Mouse (Mus musculus): Measurements from ENCODE around the gene Cd68. TPM values are rescaled to one million over a fixed set of nuclear protein-coding genes. Genes with fewer than 3 reads are reported as not detected.

Cd68 gene
- polyA plus RNA-seq (2017; shearing (Covaris generic)) = 10.0 TPM

GRCm38 (mm10) chr11:69665961-69666664 is at the start of gene Cd68:
Gene Cd68, minus strand, starts transcription at chr11:69666153.

GRCm38 (mm10) chr11:69695361-69696181 is 29.6 kb upstream of the Cd68 start, which contains the start of the genes Tnfsf12 and Tnfsfm13:
Gene Tnfsf12, minus strand, starts transcription at chr11:69695849.
Gene Tnfsfm13, minus strand, starts transcription at chr11:69696098.

DNA sequence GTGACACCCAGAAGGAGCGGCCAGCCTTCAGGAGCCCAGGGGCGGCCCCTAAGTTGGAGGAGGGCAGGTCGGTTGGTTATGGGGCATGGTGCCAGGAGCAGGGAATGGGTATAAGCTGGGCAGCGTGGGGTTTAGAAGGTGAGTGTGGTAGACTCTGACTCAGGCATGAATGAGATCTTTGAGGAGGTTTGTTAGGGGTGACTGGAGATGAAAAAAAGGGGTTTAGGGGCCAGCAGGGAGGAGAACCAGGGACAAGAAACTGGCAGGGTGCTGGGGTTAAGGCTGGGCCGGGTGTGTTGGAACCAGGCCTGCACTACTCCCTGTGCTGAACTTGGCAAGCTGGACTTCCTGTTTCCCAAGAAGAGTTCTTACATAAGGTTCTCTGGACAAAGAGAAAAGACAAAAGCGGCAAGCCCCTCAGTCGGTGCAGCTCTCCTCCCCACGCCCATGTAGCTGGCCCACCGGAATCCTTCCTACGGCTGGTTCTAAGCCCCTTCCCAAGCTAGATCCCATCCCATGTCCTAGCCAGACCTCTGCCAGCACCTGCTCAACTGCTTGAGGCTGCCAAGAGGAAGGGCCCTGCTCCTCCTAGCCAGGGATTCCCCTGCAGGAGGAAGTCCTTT is 19.7 kb upstream of the Cd68 start, which contains the start of gene Tnfsf13:
Tnfsf13 (minus strand) TSS at position 259 of the 623 bp plus-strand sequence.

GRCm38 (mm10) chr11:69681314-69682208 is 15.6 kb upstream of the Cd68 start, which contains the start of gene Senp3:
Gene Senp3, minus strand, starts transcription at chr11:69682084.

DNA sequence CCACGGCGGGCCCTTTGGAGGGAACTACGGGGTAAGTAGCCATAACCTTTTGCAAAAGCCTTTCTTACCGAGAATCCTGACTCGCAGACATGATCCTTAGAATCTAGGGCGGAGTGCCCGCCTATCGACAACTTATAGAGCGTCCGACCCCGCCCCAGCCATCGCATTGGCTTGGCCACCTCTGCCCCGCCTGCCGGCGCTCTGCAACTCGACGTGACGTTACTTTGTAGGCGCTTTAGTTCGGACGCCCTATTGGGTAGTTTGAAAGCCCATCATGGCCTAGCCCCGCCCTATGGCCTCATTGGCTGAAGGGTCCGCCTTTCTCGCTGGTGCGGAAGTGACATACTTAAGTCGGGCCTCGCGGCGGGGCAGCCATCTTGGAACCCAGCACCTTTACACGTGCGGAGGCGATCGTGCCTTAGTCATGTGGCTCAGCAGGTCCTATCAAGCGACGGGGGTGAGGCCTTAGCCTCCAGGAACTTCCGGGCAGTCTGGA is 6.3 kb upstream of the Cd68 start, which contains the start of gene Eif4a1:
Eif4a1 (minus strand) TSS at position 213 of the 496 bp plus-strand sequence.

DNA sequence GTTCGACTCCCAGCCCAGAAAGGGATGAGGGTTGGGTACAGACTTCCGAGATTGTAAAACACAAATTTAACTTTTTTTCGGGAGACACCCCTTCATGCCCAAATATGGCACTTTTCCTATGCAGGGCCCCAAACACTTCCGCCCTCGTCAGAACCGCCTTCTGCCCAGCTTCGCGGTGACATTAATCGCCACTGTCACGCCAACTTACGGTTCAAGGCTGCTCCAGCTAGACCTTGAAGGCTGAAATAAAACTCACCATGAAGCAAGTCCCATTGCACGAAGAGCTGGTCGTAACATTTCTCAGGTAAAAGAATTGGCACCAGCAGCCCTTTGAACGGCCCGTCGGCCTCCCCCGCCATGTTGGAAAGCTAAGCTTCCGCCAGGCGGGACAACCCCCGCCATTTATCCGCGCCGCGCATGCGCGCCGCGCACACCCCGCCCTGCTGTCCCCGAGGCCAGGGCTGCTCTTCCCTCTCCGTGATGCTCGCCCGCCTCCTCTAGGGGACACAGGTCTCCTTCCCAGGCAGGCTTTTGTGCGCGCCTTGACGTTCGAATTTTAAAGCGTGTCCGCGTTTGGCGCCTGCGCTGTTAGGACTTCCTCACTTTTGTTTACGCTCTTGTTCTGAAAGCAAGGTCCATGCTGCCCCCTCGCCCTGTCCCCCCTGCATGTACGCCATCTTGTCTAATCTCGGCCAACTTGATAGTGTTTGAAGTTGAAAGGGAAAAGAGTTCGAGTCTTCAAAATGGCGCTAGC is 3.6 kb downstream of the Cd68 start, which contains the start of gene Mpdu1:
Mpdu1 (minus strand) TSS at position 430 of the 754 bp plus-strand sequence.

DNA sequence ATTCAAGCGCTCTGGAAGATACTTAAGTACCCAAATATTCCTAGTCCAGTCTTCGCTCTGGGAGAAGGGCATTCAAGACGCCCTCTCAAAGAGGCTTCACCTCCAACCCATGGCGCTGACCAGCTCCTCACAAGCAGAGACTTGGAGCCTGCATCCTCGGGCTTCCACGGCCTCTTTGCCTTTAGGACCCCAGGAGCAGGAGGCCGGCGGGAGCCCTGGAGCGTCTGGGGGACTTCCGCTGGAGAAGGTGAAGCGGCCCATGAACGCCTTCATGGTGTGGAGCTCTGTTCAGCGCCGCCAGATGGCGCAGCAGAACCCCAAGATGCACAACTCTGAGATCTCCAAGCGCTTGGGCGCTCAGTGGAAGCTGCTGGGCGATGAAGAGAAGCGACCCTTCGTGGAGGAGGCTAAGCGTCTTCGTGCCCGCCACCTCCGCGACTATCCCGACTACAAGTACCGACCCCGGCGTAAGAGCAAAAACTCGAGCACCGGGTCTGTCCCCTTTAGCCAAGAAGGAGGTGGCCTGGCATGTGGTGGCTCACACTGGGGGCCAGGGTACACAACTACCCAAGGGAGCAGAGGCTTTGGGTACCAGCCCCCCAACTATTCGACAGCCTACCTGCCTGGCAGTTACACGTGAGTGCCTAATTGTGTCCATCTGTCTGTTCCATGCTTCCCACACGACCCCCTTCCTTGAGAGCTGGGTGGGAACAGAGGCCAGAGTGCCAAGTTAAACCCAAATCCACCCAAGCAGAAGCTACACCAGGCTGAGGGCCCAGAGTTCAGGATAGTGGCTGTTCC is 10.5 kb downstream of the Cd68 start, which contains the start of gene Sox15:
Sox15 (plus strand) TSS at position 51 of the 801 bp plus-strand sequence.

DNA sequence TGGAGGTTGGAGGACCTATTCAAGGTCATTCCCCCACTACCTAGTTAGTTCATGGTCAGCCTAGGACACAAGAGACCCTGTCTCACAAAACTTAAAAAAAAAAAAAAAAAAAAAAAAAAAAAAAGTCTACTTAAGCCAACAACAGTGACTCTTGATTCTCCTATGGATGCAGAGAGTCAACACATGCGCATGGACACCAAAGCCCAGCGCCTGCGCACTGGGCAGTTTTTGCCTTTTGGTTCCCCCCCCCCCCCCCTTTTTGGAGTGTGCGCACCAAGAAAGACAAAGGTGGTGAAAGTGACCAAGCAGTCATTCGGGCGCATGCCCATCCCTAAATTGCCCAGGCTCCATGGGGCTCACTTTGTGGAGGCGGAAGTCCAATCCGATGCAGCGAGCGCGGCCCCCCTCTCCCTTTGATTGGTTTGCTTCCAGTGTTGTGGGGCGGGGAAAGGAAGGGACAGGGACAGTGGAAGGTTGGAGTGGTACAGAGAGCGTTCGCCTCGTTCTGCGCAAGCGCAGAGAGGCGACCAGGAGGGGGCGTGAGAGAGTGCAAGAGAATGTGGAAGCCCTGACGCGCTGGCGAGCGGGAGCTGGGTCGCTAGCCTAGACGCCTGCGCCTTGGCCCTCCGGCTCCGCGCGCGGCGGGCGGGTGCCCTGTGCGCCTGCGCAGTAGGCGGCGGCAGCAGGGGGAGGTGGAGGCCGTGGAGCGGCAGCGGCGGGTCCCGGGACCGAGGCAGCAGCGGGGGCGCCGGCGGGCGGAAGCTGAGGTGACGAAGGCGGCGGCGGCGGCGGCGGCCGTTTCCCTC is 33.5 kb downstream of the Cd68 start, which contains the start of gene Fxr2:
Fxr2 (plus strand) TSS at position 707 of the 806 bp plus-strand sequence.

GRCm38 (mm10) chr11:69621571-69622268 is 44.2 kb downstream of the Cd68 start, which contains the start of gene Sat2:
Gene Sat2, plus strand, starts transcription at chr11:69622024.

GRCm38 (mm10) chr11:69617805-69618204 is 48.1 kb downstream of the Cd68 start, which contains the start of gene Shbg:
Gene Shbg, minus strand, starts transcription at chr11:69617905.

Other genes starting within 250 kb of the Cd68 start
- not detected for gene Dnah2, start 117.0 kb downstream of the Cd68 start, polyA plus RNA-seq (2017; shearing (Covaris generic))
- gene Efnb3, start 105.9 kb downstream of the Cd68 start, polyA plus RNA-seq (2017; shearing (Covaris generic)) = 0.50 TPM
- gene Wrap53, start 85.9 kb downstream of the Cd68 start, polyA plus RNA-seq (2017; shearing (Covaris generic)) = 34.5 TPM
- 251 TPM for gene Trp53, start 85.8 kb downstream of the Cd68 start, polyA plus RNA-seq (2017; shearing (Covaris generic))
- gene Atp1b2, start 60.2 kb downstream of the Cd68 start, polyA plus RNA-seq (2017; shearing (Covaris generic)) = not detected
- not detected for gene Shbg, start 48.2 kb downstream of the Cd68 start, polyA plus RNA-seq (2017; shearing (Covaris generic))
- gene Sat2, start 44.1 kb downstream of the Cd68 start, polyA plus RNA-seq (2017; shearing (Covaris generic)) = not detected
- gene Fxr2, start 33.2 kb downstream of the Cd68 start, polyA plus RNA-seq (2017; shearing (Covaris generic)) = 8.7 TPM
- not detected for gene Sox15, start 10.8 kb downstream of the Cd68 start, polyA plus RNA-seq (2017; shearing (Covaris generic))
- gene Mpdu1, start 3.5 kb downstream of the Cd68 start, polyA plus RNA-seq (2017; shearing (Covaris generic)) = 54.7 TPM
- 587 TPM for gene Eif4a1, start 6.3 kb upstream of the Cd68 start, polyA plus RNA-seq (2017; shearing (Covaris generic))
- gene Senp3, start 15.9 kb upstream of the Cd68 start, polyA plus RNA-seq (2017; shearing (Covaris generic)) = 41.0 TPM
- gene Tnfsf13, start 19.6 kb upstream of the Cd68 start, polyA plus RNA-seq (2017; shearing (Covaris generic)) = not detected
- not detected for gene Tnfsf12, start 29.7 kb upstream of the Cd68 start, polyA plus RNA-seq (2017; shearing (Covaris generic))
- gene Tnfsfm13, start 29.9 kb upstream of the Cd68 start, polyA plus RNA-seq (2017; shearing (Covaris generic)) = not detected
- gene Polr2a, start 92.5 kb upstream of the Cd68 start, polyA plus RNA-seq (2017; shearing (Covaris generic)) = 59.9 TPM
- gene Slc35g3, start 95.8 kb upstream of the Cd68 start, polyA plus RNA-seq (2017; shearing (Covaris generic)) = not detected
- 4.5 TPM for gene Zbtb4, start 99.8 kb upstream of the Cd68 start, polyA plus RNA-seq (2017; shearing (Covaris generic))
- gene Chrnb1, start 129.8 kb upstream of the Cd68 start, polyA plus RNA-seq (2017; shearing (Covaris generic)) = 4.8 TPM
- not detected for gene Fgf11, start 135.7 kb upstream of the Cd68 start, polyA plus RNA-seq (2017; shearing (Covaris generic))
- not detected for gene Tmem102, start 139.5 kb upstream of the Cd68 start, polyA plus RNA-seq (2017; shearing (Covaris generic))
- not detected for gene Gm39566, start 149.1 kb upstream of the Cd68 start, polyA plus RNA-seq (2017; shearing (Covaris generic))
- gene Spem2, start 152.3 kb upstream of the Cd68 start, polyA plus RNA-seq (2017; shearing (Covaris generic)) = not detected
- not detected for gene Spem1, start 156.0 kb upstream of the Cd68 start, polyA plus RNA-seq (2017; shearing (Covaris generic))
- 0.56 TPM for gene Nlgn2, start 171.6 kb upstream of the Cd68 start, polyA plus RNA-seq (2017; shearing (Covaris generic))
- gene Tmem256, start 172.4 kb upstream of the Cd68 start, polyA plus RNA-seq (2017; shearing (Covaris generic)) = 125 TPM
- gene Plscr3, start 180.2 kb upstream of the Cd68 start, polyA plus RNA-seq (2017; shearing (Covaris generic)) = 23.8 TPM
- not detected for gene Tnk1, start 192.6 kb upstream of the Cd68 start, polyA plus RNA-seq (2017; shearing (Covaris generic))
- gene Tmem95, start 211.9 kb upstream of the Cd68 start, polyA plus RNA-seq (2017; shearing (Covaris generic)) = not detected
- gene Kctd11, start 215.3 kb upstream of the Cd68 start, polyA plus RNA-seq (2017; shearing (Covaris generic)) = 2.1 TPM
- 613 TPM for gene Acap1, start 229.4 kb upstream of the Cd68 start, polyA plus RNA-seq (2017; shearing (Covaris generic))
- 2.8 TPM for gene 2810408A11Rik, start 234.8 kb upstream of the Cd68 start, polyA plus RNA-seq (2017; shearing (Covaris generic))
- 3.6 TPM for gene Neurl4, start 234.9 kb upstream of the Cd68 start, polyA plus RNA-seq (2017; shearing (Covaris generic))
- gene Gps2, start 247.7 kb upstream of the Cd68 start, polyA plus RNA-seq (2017; shearing (Covaris generic)) = 135 TPM

Measured in activated CD4-positive, CD25-positive, alpha-beta regulatory T cell, adult 9 weeks (primary cell).